Mouse (Mus musculus): ENCODE measurements around the gene Ick. TPM values are rescaled to one million over a fixed set of nuclear protein-coding genes. Genes with fewer than 3 reads are reported as not detected.
A peak's percentile ranks its signal among the peaks of the same experiment; 100 is the strongest.

The Ick gene
- total and polyA plus RNA-seq, 3 experiments: 6.1 to 16.1 TPM; not detected in 1

GRCm38 (mm10) chr9:78109656-78110055 lies 664 bp downstream of the Ick start:
- peak; percentile 71 for DNase-seq (ENCODE audit: low read depth, low spot score)
- peaks cover 10 to 40% of the 10 kb centered on the region in 2 experiments for H3K4me1 ChIP-seq (ENCODE audit: control insufficient read depth in 1 of 2, insufficient read depth in 2 of 2, low read length in 2 of 2)
- H3K9ac ChIP-seq (ENCODE audit: control insufficient read depth, low read depth, low read length, poor library complexity, severe bottlenecking): peak overlapping the region; percentile 70
- no peaks in the 10 kb centered on the region for H3K9me3 ChIP-seq (replicated peaks; ENCODE audit: insufficient read depth, low read length)
- TF ChIP-seq MXI1 (IDR thresholded peaks at IDR 0.05; ENCODE audit: low read depth, low read length) (no peak), CTCF (IDR thresholded peaks at IDR 0.05 in 2 of 3, conservative IDR thresholded peaks at IDR 0.05 in 1 of 3; ENCODE audit: control insufficient read depth in 1 of 3, insufficient read depth in 1 of 3, low read depth in 2 of 3, low read length in 3 of 3, poor library complexity in 1 of 3, severe bottlenecking in 1 of 3) (peak in 2 of 3 experiments; percentile 35 to 46; a peak in 4 of 6 replicates), MYB (IDR thresholded peaks at IDR 0.05; ENCODE audit: low read depth, low read length) (no peak), MYC (IDR thresholded peaks at IDR 0.05; ENCODE audit: low read depth, low read length) (no peak)
- H3K4me3 ChIP-seq (ENCODE audit: control insufficient read depth in 1 of 2, insufficient read depth in 1 of 2, low read depth in 2 of 2, low read length in 2 of 2): peak overlapping the region; percentile 69 to 86
- peak overlapping the region; percentile 72; the same call in 1 of the 2 replicates for H3K27ac ChIP-seq (ENCODE audit: control insufficient read depth, low read depth, low read length)
- peaks cover 27% of the 10 kb centered on the region for H3K79me2 ChIP-seq (ENCODE audit: control insufficient read depth, insufficient read depth, low read length, poor library complexity)
- H3K27me3 ChIP-seq (ENCODE audit: control insufficient read depth in 1 of 2, insufficient read depth in 2 of 2, low read length in 2 of 2): no peaks in the 10 kb centered on the region
- H3K36me3 ChIP-seq (ENCODE audit: control insufficient read depth in 1 of 2, insufficient read depth in 2 of 2, low read length in 2 of 2): peaks cover 0 to 47% of the 10 kb centered on the region in 2 experiments; a peak in 2 of 4 replicates

DNA sequence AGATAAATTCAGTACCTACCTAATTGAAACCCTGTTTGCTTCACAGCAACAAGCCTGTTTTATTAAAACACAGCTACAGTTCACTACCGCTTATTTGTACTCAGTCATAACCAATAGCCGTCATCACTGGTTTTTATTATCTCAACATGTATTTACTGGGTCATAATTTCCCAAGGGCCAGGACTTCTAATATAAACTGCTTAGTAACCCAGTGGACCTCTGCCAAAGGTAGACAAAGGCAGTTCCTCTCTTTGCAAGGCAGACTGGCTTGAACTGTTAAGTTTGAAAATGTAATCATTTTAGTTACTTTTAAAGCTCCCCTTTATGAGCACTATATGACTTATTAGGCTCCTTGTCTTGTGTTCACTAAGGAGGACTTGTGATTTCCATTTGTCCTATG lies 2.5 kb downstream of the Ick start:
- no peak for TF ChIP-seq ELF1 (IDR thresholded peaks at IDR 0.05; ENCODE audit: low read depth, low read length)
- no peak; a peak in 1 of 6 replicates for TF ChIP-seq CTCF (IDR thresholded peaks at IDR 0.05 in 2 of 3, conservative IDR thresholded peaks at IDR 0.05 in 1 of 3; ENCODE audit: control insufficient read depth in 1 of 3, insufficient read depth in 1 of 3, low read depth in 2 of 3, low read length in 3 of 3, poor library complexity in 1 of 3, severe bottlenecking in 1 of 3)
- TF ChIP-seq NELFE (IDR thresholded peaks at IDR 0.05; ENCODE audit: low read depth, low read length): no peak
- no peak for TF ChIP-seq USF2 (IDR thresholded peaks at IDR 0.05; ENCODE audit: borderline replicate concordance in 1 of 2, insufficient read depth in 1 of 2, low read depth in 1 of 2, low read length in 2 of 2)
- TF ChIP-seq GATA1 (IDR thresholded peaks at IDR 0.05; ENCODE audit: low read depth, low read length): no peak; the same call in 1 of the 2 replicates
- 0 out of 2 replicates have a peak, but pooled peaks have one; percentile 34 for TF ChIP-seq TBP (IDR thresholded peaks at IDR 0.05; ENCODE audit: low read depth, low read length)
- TF ChIP-seq USF1 (IDR thresholded peaks at IDR 0.05; ENCODE audit: low read depth, low read length): no peak
- TF ChIP-seq GABPA (IDR thresholded peaks at IDR 0.05; ENCODE audit: low read depth, low read length): no peak
- TF ChIP-seq RCOR1 (IDR thresholded peaks at IDR 0.05; ENCODE audit: low read depth, low read length): no peak
- no peak for TF ChIP-seq MAZ (IDR thresholded peaks at IDR 0.05; ENCODE audit: low read depth, low read length)
- peak; percentile 39; the same call in 1 of the 2 replicates for TF ChIP-seq HCFC1 (IDR thresholded peaks at IDR 0.05; ENCODE audit: low read depth, low read length)
- TF ChIP-seq SIN3A (IDR thresholded peaks at IDR 0.05; ENCODE audit: low read length): peak; percentile 32; the same call in 1 of the 2 replicates
- no peak for TF ChIP-seq POLR2A (IDR thresholded peaks at IDR 0.05; ENCODE audit: control insufficient read depth in 1 of 2, insufficient read depth in 1 of 2, low read depth in 1 of 2, low read length in 2 of 2, poor library complexity in 1 of 2)
- no peak for TF ChIP-seq SMC3 (IDR thresholded peaks at IDR 0.05; ENCODE audit: low read depth, low read length)
- TF ChIP-seq MYB (IDR thresholded peaks at IDR 0.05; ENCODE audit: low read depth, low read length): no peak
- TF ChIP-seq POLR2AphosphoS5 (IDR thresholded peaks at IDR 0.05; ENCODE audit: borderline replicate concordance, low read depth, low read length): no peak
- no peak for TF ChIP-seq ZMIZ1 (IDR thresholded peaks at IDR 0.05; ENCODE audit: low read depth, low read length)
- no peak for TF ChIP-seq BHLHE40 (IDR thresholded peaks at IDR 0.05; ENCODE audit: borderline replicate concordance, low read depth, low read length)
- TF ChIP-seq ETS1 (IDR thresholded peaks at IDR 0.05; ENCODE audit: low read depth, low read length): peak; percentile 79
- peak; percentile 5 to 40; a peak in 1 of 4 replicates for TF ChIP-seq EP300 (IDR thresholded peaks at IDR 0.05; ENCODE audit: low read depth in 1 of 2, low read length in 2 of 2)
- TF ChIP-seq MYC (IDR thresholded peaks at IDR 0.05; ENCODE audit: low read depth, low read length): no peak
- TF ChIP-seq MXI1 (IDR thresholded peaks at IDR 0.05; ENCODE audit: low read depth, low read length): peak; percentile 55; the same call in 1 of the 2 replicates
- Histone ChIP-seq H3K9ac (ENCODE audit: control insufficient read depth, low read depth, low read length, poor library complexity, severe bottlenecking) (peak overlapping the region; percentile 46), H3K4me3 (ENCODE audit: control insufficient read depth in 1 of 2, insufficient read depth in 1 of 2, low read depth in 2 of 2, low read length in 2 of 2) (peak overlapping the region; percentile 29 to 63), H3K27ac (ENCODE audit: control insufficient read depth, low read depth, low read length) (peak overlapping the region; percentile 57), H3K4me1 (ENCODE audit: control insufficient read depth in 1 of 2, insufficient read depth in 2 of 2, low read length in 2 of 2) (peaks cover 4 to 37% of the 10 kb centered on the region in 2 experiments; a peak in 3 of 4 replicates), H3K27me3 (ENCODE audit: control insufficient read depth in 1 of 2, insufficient read depth in 2 of 2, low read length in 2 of 2) (no peaks in the 10 kb centered on the region), H3K36me3 (ENCODE audit: control insufficient read depth in 1 of 2, insufficient read depth in 2 of 2, low read length in 2 of 2) (peaks cover 0 to 39% of the 10 kb centered on the region in 2 experiments; a peak in 2 of 4 replicates), H3K79me2 (ENCODE audit: control insufficient read depth, insufficient read depth, low read length, poor library complexity) (peaks cover 26% of the 10 kb centered on the region), H3K9me3 (replicated peaks; ENCODE audit: insufficient read depth, low read length) (no peaks in the 10 kb centered on the region)
- DNase-seq (ENCODE audit: low read depth, low spot score): peak; percentile 88

Data from MEL (cell line).